Mouse (Mus musculus) heart, postnatal 0 days (tissue): ENCODE measurements around the gene Traf5. TPM values are rescaled to one million over a fixed set of nuclear protein-coding genes. Genes with fewer than 3 reads are reported as not detected.

Source experiments
- ATAC-seq: fragments of 200-750 bp; cut with Nextera tagmentation; 2 replicates; pipeline ENCODE4 v1.8.0; 2017; ENCODE audit warnings: low read depth, moderate number of reproducible peaks, moderate library complexity; ENCODE audit not compliant: insufficient read depth
- DNase-seq: peaks from one replicate; pipeline ENCODE4 v3.0.0-alpha.2; 2016; ENCODE audit warnings: low spot score
- H3K27ac ChIP-seq: fragments of 300-500 bp; sonication (generic); 2 replicates; pipeline ENCODE4 v1.5.1; 2014; ENCODE audit warnings: low read depth, mild to moderate bottlenecking
- H3K27me3 ChIP-seq: fragments of 300-500 bp; sonication (generic); 2 replicates; pipeline ENCODE4 v1.6.1; 2014; ENCODE audit warnings: low read length, mixed read lengths; ENCODE audit not compliant: control insufficient read depth, insufficient read depth
- H3K36me3 ChIP-seq: fragments of 300-500 bp; sonication (generic); replicated peaks from 2 replicates; pipeline ENCODE4 v1.6.1; 2014; ENCODE audit warnings: low read length, mixed read lengths; ENCODE audit not compliant: control insufficient read depth, insufficient read depth
- H3K4me1 ChIP-seq: fragments of 300-500 bp; sonication (generic); 2 replicates; pipeline ENCODE4 v1.6.1; 2014; ENCODE audit warnings: antibody characterized with exemption; ENCODE audit not compliant: control insufficient read depth, insufficient read depth
- H3K4me2 ChIP-seq: fragments of 300-500 bp; sonication (generic); 2 replicates; pipeline ENCODE4 v1.6.1; 2014; ENCODE audit warnings: low read depth, mild to moderate bottlenecking, low read length, moderate library complexity
- H3K4me3 ChIP-seq: fragments of 300-500 bp; sonication (generic); 2 replicates; pipeline ENCODE4 v1.5.1; 2014; ENCODE audit warnings: low read depth, low read length
- H3K9ac ChIP-seq: fragments of 300-500 bp; sonication (generic); replicated peaks from 2 replicates; pipeline ENCODE4 v1.6.1; 2014; ENCODE audit warnings: low read depth, low read length, mixed read lengths
- H3K9me3 ChIP-seq: fragments of 300-500 bp; sonication (generic); replicated peaks from 2 replicates; pipeline ENCODE4 v1.6.1; 2016; ENCODE audit warnings: low read length; ENCODE audit not compliant: control insufficient read depth
- CTCF ChIP-seq: IDR thresholded peaks from 2 replicates; pipeline ENCODE4 v1.5.1; 2016; ENCODE audit warnings: antibody characterized with exemption, control low read depth, low read depth
- EP300 ChIP-seq: IDR thresholded peaks from 2 replicates; pipeline ENCODE4 v1.6.1; 2016; ENCODE audit warnings: antibody characterized with exemption, low read depth
- WGBS: fragments of 180-500 bp; shearing (Covaris S2); extraction: QIAGEN DNeasy Blood & Tissue Kit; methylation state at CpG from one replicate; pipeline ENCODE4 v1.1.7; 2014; 5-methylcytosine and 5-hydroxymethylcytosine counted together
- polyA plus RNA-seq: library from polyadenylated mRNA; unstranded; fragments of >200 nt; fragmentation: Nextera tagmentation; extraction: Ambion mirVana; gene quantifications from 2 replicates; pipeline ENCODE4 v1.2.1, GENCODE M21; 2015
- total RNA-seq: library from RNA; depleted of rRNA; stranded (reverse); fragments of >200 nt; gene quantifications from 2 replicates; pipeline ENCODE4 v1.2.3, GENCODE M21; 2014; ENCODE audit warnings: low replicate concordance

Gene Traf5
- total and polyA plus RNA-seq, 2 experiments from 2014 or later = 5.7 to 14.7 TPM

- TF ChIP-seq CTCF (no peak), EP300 (no peak)
- Histone ChIP-seq H3K36me3 (0 out of 2 replicates have a peak, but pooled peaks cover 11% of the 10 kb centered on the region), H3K9ac (no peak overlapping the region), H3K4me3 (peak overlapping the region; percentile 87; the same call in 1 of the 2 replicates), H3K4me1 (peaks cover 31% of the 10 kb centered on the region), H3K27ac (no peak overlapping the region), H3K27me3 (no peaks in the 10 kb centered on the region), H3K9me3 (no peaks in the 10 kb centered on the region), H3K4me2 (peak overlapping the region; percentile 87)
- DNase-seq = peak; percentile 17
- 61% methylated on average over 3 of the region's 3 CpGs for WGBS
- ATAC-seq = no peak
Measured at GRCm38 (mm10) chr1:192090281-192090680, 2.1 kb downstream of the Traf5 start.

DNA sequence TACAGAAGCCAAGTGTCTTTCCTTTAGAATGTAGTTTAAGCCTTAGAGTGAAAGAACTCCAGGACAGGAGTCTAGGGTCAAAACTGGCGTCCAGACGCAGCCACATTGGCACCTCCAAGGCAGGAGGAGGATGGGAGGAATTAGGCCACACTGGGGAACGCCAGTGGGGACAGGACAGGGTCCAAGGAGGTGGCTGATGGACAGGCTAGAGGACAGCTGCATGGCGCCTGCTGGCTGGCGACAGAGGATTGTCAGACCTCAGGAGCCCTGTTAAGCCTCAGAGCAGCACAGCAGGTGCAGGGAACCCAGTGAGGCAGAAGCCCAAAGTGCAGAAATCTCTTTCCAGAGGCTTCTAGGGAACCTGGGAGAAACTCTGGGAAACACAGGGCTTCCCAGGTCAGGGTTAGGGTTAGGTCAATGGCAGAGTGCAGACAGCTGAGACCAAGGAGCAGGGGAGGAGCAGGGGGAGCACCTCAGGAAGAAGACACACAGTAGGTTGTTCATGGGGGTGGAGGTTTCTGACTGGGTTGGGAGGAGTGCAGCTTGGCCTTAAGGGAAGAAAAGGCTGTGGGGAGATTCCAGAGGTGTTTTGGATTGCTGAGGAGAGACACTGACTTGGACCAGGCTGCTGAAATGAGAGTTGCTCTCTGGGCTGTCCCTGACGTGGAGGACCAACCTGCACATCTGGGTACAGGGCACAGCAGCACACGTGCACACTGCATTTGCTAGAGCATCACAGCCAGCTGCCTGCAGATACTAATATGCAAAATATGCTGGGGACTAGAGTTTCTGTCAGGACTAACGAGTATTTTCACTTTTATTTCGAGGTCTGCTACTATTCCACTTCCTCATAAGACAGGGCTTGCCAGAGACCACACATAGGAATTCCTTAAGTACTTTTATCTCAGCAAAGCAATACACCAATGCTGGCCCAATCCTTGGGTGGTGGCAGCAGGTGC lies 2.9 kb downstream of the Traf5 start:
- WGBS = 70% methylated on average over 9 of the region's 9 CpGs
- ATAC-seq = no peak

DNA sequence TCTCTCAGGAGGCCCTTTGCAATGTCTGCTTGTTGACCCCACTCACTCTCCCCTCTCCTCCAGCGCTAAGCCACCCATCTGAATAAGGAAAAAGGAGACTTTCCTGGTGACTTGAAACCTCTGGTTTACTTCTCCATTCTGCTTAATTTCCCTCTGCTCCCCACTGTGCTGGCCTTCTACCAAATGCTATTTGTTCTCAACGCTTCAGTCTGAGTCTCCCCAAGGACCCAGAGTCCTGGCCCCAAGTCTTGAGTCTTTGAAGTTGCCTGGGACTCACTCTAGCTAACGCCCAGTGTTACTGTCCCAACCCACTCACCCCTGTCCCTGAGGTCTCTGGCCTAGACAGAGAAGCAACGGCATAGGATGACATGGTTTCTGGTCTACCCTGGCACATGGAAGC lies 4.3 kb downstream of the Traf5 start:
- TF ChIP-seq CTCF (no peak), EP300 (no peak)
- DNase-seq = no peak
- H3K27me3 ChIP-seq = no peaks in the 10 kb centered on the region
- H3K4me2 ChIP-seq = no peak overlapping the region
- H3K27ac ChIP-seq = no peak overlapping the region
- no peaks in the 10 kb centered on the region for H3K9me3 ChIP-seq
- H3K36me3 ChIP-seq = 0 out of 2 replicates have a peak, but pooled peaks cover 14% of the 10 kb centered on the region
- 74% methylated on average over 4 of the region's 4 CpGs for WGBS
- H3K9ac ChIP-seq = no peak overlapping the region
- no peak overlapping the region for H3K4me3 ChIP-seq
- ATAC-seq = no peak
- H3K4me1 ChIP-seq = peaks cover 31% of the 10 kb centered on the region

More for the DNA sequence above, 2.9 kb downstream of the Traf5 start:
- DNase-seq = no peak
- Histone ChIP-seq H3K9ac (0 out of 2 replicates have a peak overlapping the region, but pooled peaks have one; percentile 2), H3K27ac (no peak overlapping the region), H3K36me3 (0 out of 2 replicates have a peak, but pooled peaks cover 11% of the 10 kb centered on the region), H3K4me1 (peaks cover 31% of the 10 kb centered on the region), H3K4me3 (no peak overlapping the region), H3K9me3 (no peaks in the 10 kb centered on the region), H3K4me2 (no peak overlapping the region), H3K27me3 (no peaks in the 10 kb centered on the region)
- TF ChIP-seq CTCF (no peak), EP300 (no peak)

DNA sequence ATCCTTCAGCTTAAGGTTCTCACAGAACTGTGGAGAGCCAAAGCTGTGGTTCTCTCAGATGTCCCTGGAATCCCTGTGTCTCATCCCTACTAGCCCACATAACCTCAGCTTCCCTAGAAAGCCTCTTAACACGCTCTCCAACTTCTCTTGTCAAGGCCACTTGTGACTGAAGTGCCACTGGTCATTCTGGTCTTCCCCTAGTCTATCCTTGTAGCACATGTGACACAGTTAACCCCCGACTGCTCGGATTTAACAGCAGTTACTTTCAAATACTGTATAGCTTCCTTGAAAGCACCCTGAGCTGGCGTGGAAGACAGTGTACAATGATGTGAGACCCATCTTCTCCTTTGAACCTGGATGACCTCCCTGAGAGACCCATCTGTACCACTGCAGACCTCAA lies 5.3 kb downstream of the Traf5 start:
- TF ChIP-seq EP300 (no peak), CTCF (no peak)

DNA sequence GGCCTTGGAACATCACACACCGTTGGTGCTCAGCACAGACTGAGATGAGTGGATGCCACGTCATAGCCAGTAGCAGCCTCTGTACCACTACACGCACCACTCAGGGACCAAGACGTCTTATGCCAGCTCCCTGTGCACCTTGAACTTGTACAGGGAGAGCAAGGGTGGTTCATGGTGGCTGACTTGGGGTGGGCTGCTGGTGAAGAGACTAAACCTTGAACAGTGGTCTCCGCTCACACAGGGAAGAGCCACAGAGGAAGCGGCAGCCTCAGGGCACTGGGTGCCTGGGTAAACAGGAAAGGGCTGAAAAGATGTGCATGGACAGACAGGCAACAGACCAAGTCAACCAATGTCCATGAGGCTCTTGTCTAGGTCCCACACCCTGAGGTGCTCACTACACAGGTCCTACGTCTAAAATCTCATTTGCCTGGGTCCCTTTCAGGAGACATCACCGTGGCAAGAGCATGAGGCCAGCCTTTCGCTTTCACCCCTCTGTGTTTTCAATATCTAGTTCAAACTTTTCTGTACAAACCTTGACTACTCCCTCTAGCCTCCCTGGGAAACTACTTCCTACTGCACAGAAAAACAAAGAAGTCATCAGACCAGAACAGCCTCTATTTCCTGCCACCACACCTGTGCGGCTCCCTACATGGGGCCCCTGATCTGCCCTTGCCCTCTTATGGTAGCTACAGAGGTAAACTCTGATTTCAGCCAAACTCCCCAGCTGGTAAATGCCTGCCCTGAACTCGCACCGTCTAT lies 5.9 kb downstream of the Traf5 start:
- Histone ChIP-seq H3K9ac (no peak overlapping the region), H3K4me3 (no peak overlapping the region), H3K27me3 (no peaks in the 10 kb centered on the region), H3K9me3 (peaks cover 13% of the 10 kb centered on the region), H3K27ac (no peak overlapping the region), H3K4me1 (peaks cover 28% of the 10 kb centered on the region), H3K4me2 (no peak overlapping the region), H3K36me3 (peaks cover 27% of the 10 kb centered on the region)
- ATAC-seq (no peak), DNase-seq (no peak)
- 80% methylated on average over 12 of the region's 12 CpGs for WGBS
- TF ChIP-seq EP300 = no peak
- no peak for TF ChIP-seq CTCF

More for the DNA sequence above, 5.3 kb downstream of the Traf5 start:
- Histone ChIP-seq H3K27ac (no peak overlapping the region), H3K9me3 (peaks cover 7% of the 10 kb centered on the region), H3K4me1 (peaks cover 31% of the 10 kb centered on the region), H3K4me2 (no peak overlapping the region), H3K9ac (no peak overlapping the region), H3K4me3 (no peak overlapping the region), H3K36me3 (peaks cover 20% of the 10 kb centered on the region), H3K27me3 (no peaks in the 10 kb centered on the region)
- peak; percentile 39 for DNase-seq
- 50% methylated on average over 4 of the region's 4 CpGs for WGBS
- ATAC-seq = no peak
